Mouse (Mus musculus) hindbrain, embryonic 11.5 days (tissue): Measurements from ENCODE around the gene Pjvk. TPM values are rescaled to one million over a fixed set of nuclear protein-coding genes. Genes with fewer than 3 reads are reported as not detected.

ENCODE experiments used
- polyA plus RNA-seq: library from polyadenylated mRNA; unstranded; fragments of >200 nt; fragmentation: Nextera tagmentation; extraction: Ambion mirVana; gene quantifications from 2 replicates; pipeline ENCODE4 v1.2.1, GENCODE M21; 2014

Pjvk gene
- polyA plus RNA-seq, 1 experiment from 2014 or later: 0.88 TPM

Other genes with a start within 250 kb of the Pjvk start
- gene Osbpl6, start 242.0 kb upstream of the Pjvk start, polyA plus RNA-seq: 15.1 and 16.9 TPM in 2 replicates
- gene Prkra, start 461 bp upstream of the Pjvk start, polyA plus RNA-seq: 109 and 128 TPM in 2 replicates
- 25.7 and 30.4 TPM in 2 replicates for gene Fkbp7, start 24.6 kb downstream of the Pjvk start, polyA plus RNA-seq
- gene Plekha3, start 26.8 kb downstream of the Pjvk start, polyA plus RNA-seq: 12.2 and 14.3 TPM in 2 replicates